ENCODE assay signal across 9 mouse cellular contexts in genomic region chr17:84709403-84709851, GRCm38 (mm10). TPM values are rescaled to one million over a fixed set of nuclear protein-coding genes. Genes with fewer than 3 reads are reported as not detected.
DNase-seq lines count a peak whose midpoint lies in the region; ATAC-seq lines count a peak whose summit lies in the region.
"Had no signal": no experiment of that assay in that cellular context is flagged by ENCODE, and none has a peak within 500 bp of the region (broad histone marks: within the 10 kb centered on the region; RNA-seq: fewer than 3 reads in every experiment).

No protein-coding gene starts in this region.

- no peaks in the 10 kb centered on the region for H3K9me3 ChIP-seq in hindbrain, embryonic 13.5 days
- H3K9me3 ChIP-seq in stomach, embryonic 16.5 days (replicated peaks; ENCODE audit: control insufficient read depth, low read length) = no peaks in the 10 kb centered on the region
- H3K9me3 ChIP-seq: limb, embryonic 15.5 days had no signal

- no peak overlapping the region for H3K9ac ChIP-seq in hindbrain, embryonic 13.5 days
- H3K9ac ChIP-seq in stomach, embryonic 16.5 days (ENCODE audit: low read length) = no peak overlapping the region
- H3K9ac ChIP-seq: limb, embryonic 15.5 days had no signal

- H3K4me3 ChIP-seq in hindbrain, embryonic 13.5 days = no peak overlapping the region
- H3K4me3 ChIP-seq in stomach, embryonic 16.5 days (replicated peaks; ENCODE audit: low read length) = no peak overlapping the region
- H3K4me3 ChIP-seq: limb, embryonic 15.5 days had no signal

- peak overlapping the region; percentile 40 for H3K4me2 ChIP-seq in hindbrain, embryonic 13.5 days
- H3K4me2 ChIP-seq in stomach, embryonic 16.5 days (ENCODE audit: low read depth, low read length) = peak overlapping the region; percentile 2; the same call in 1 of the 2 replicates
- H3K4me2 ChIP-seq: limb, embryonic 15.5 days had no signal

- peak overlapping the region; percentile 72 for H3K27ac ChIP-seq in hindbrain, embryonic 13.5 days
- H3K27ac ChIP-seq in stomach, embryonic 16.5 days (ENCODE audit: low read length) = 0 out of 2 replicates have a peak overlapping the region, but pooled peaks have one; percentile 0
- H3K27ac ChIP-seq: limb, embryonic 15.5 days had no signal

- H3K36me3 ChIP-seq in hindbrain, embryonic 13.5 days = peaks cover 39% of the 10 kb centered on the region
- peaks cover 10% of the 10 kb centered on the region for H3K36me3 ChIP-seq in stomach, embryonic 16.5 days (ENCODE audit: control insufficient read depth, insufficient read depth, low read length)

- H3K4me1 ChIP-seq in hindbrain, embryonic 13.5 days (replicated peaks) = peaks cover 25% of the 10 kb centered on the region
- peaks cover 8% of the 10 kb centered on the region; the same call in 1 of the 2 replicates for H3K4me1 ChIP-seq in stomach, embryonic 16.5 days (ENCODE audit: control insufficient read depth, insufficient read depth, low read length)
- H3K4me1 ChIP-seq: limb, embryonic 15.5 days had no signal

- peak; percentile 13 for DNase-seq in thymus, postnatal 4 days
- no peak for DNase-seq in thymus, postnatal 10 days (ENCODE audit: low spot score in 2 of 2)
- peak; percentile 16 for DNase-seq in lung, postnatal 25 days (ENCODE audit: low spot score)
- no peak for DNase-seq in adipocyte (ENCODE audit: low spot score)
- no peak for DNase-seq in urinary bladder, postnatal 4 days (ENCODE audit: low spot score in 2 of 2)
- DNase-seq in spleen, adult 18-20 months = no peak

- ATAC-seq in hindbrain, embryonic 13.5 days (ENCODE audit: low FRiP score) = peak; percentile 65
- ATAC-seq in stomach, embryonic 16.5 days (ENCODE audit: insufficient read depth, low FRiP score) = no peak

- peaks cover 42% of the 10 kb centered on the region for H3K27me3 ChIP-seq in hindbrain, embryonic 13.5 days
- H3K27me3 ChIP-seq in stomach, embryonic 16.5 days (ENCODE audit: control insufficient read depth, insufficient read depth, low read length) = no peaks in the 10 kb centered on the region
- H3K27me3 ChIP-seq: limb, embryonic 15.5 days had no signal

- WGBS in hindbrain, embryonic 13.5 days = 24% methylated on average over 17 of the region's 17 CpGs
- 52% methylated on average over 17 of the region's 17 CpGs for WGBS in stomach, embryonic 16.5 days

RNA-seq across cellular contexts. Expression of gene Abcg5, which starts 26.6 kb away (rescaled TPM):
- polyA plus RNA-seq in hindbrain, embryonic 13.5 days (2015; fragmentation: Nextera tagmentation; extraction: Ambion mirVana) = 3.2 and 7.7 TPM in 2 replicates
- polyA plus RNA-seq in stomach, embryonic 16.5 days (2015; fragmentation: Nextera tagmentation; extraction: Ambion mirVana) = 1.3 and 1.4 TPM in 2 replicates

RNA-seq across cellular contexts. Expression of gene Abcg8, which starts 33.3 kb away (rescaled TPM):
- polyA plus RNA-seq in hindbrain, embryonic 13.5 days (2015; fragmentation: Nextera tagmentation; extraction: Ambion mirVana) = 0.13 and 0.19 TPM in 2 replicates
- 0.09 and 0.10 TPM in 2 replicates for polyA plus RNA-seq in stomach, embryonic 16.5 days (2015; fragmentation: Nextera tagmentation; extraction: Ambion mirVana)

Comparison
In these comparisons a context has a peak if more than half of its experiments do, and no peak if none do; other contexts are left out.
1. DNase-seq: peak in thymus, postnatal 4 days (single experiment) and lung, postnatal 25 days (single experiment); none in thymus, postnatal 10 days (0 of 2), adipocyte (single experiment), urinary bladder, postnatal 4 days (0 of 2) and spleen, adult 18-20 months (0 of 2).